Mouse (Mus musculus) forebrain, postnatal 0 days (tissue): Measurements from ENCODE around the gene Ankrd1. TPM values are rescaled to one million over a fixed set of nuclear protein-coding genes. Genes with fewer than 3 reads are reported as not detected.

Source experiments
- ATAC-seq: fragments of 200-750 bp; cut with Nextera tagmentation; 2 replicates; pipeline ENCODE4 v1.8.0; 2017; ENCODE audit warnings: mild to moderate bottlenecking, moderate library complexity
- DNase-seq: peaks from one replicate; pipeline ENCODE4 v3.0.0-alpha.2; 2015
- H3K27ac ChIP-seq: fragments of 300-500 bp; sonication (generic); 2 replicates; pipeline ENCODE4 v1.5.1; 2014; ENCODE audit warnings: low read depth, mild to moderate bottlenecking, antibody characterized with exemption, low read length, moderate library complexity, mixed read lengths
- H3K27me3 ChIP-seq: fragments of 300-500 bp; sonication (generic); 2 replicates; pipeline ENCODE4 v1.6.1; 2014; ENCODE audit warnings: mild to moderate bottlenecking, low read length, mixed read lengths; ENCODE audit not compliant: insufficient read depth
- H3K36me3 ChIP-seq: fragments of 300-500 bp; sonication (generic); 2 replicates; pipeline ENCODE4 v1.6.1; 2014; ENCODE audit warnings: mild to moderate bottlenecking, moderate library complexity; ENCODE audit not compliant: insufficient read depth
- H3K4me1 ChIP-seq: fragments of 300-500 bp; sonication (generic); 2 replicates; pipeline ENCODE4 v1.6.1; 2014; ENCODE audit warnings: antibody characterized with exemption; ENCODE audit not compliant: insufficient read depth
- H3K4me2 ChIP-seq: fragments of 300-500 bp; sonication (generic); 2 replicates; pipeline ENCODE4 v1.6.1; 2014; ENCODE audit warnings: low read depth, mild to moderate bottlenecking, moderate library complexity
- H3K4me3 ChIP-seq: fragments of 300-500 bp; sonication (generic); 2 replicates; pipeline ENCODE4 v1.5.1; 2014; ENCODE audit warnings: low read depth, low read length, mixed read lengths
- H3K9ac ChIP-seq: fragments of 300-500 bp; sonication (generic); 2 replicates; pipeline ENCODE4 v1.6.1; 2014; ENCODE audit warnings: mild to moderate bottlenecking
- H3K9me3 ChIP-seq: fragments of 300-500 bp; sonication (generic); 2 replicates; pipeline ENCODE4 v1.6.1; 2016; ENCODE audit warnings: low read length
- CTCF ChIP-seq: sonication (generic); IDR thresholded peaks from 2 replicates; pipeline ENCODE4 v1.5.1; 2016; ENCODE audit warnings: antibody characterized with exemption, control low read depth, low read depth
- WGBS: fragments of 180-500 bp; shearing (Covaris S2); extraction: QIAGEN DNeasy Blood & Tissue Kit; methylation state at CpG from one replicate; pipeline ENCODE4 v1.1.7; 2014; 5-methylcytosine and 5-hydroxymethylcytosine counted together
- polyA plus RNA-seq: library from polyadenylated mRNA; unstranded; fragments of >200 nt; fragmentation: Nextera tagmentation; extraction: Ambion mirVana; gene quantifications from 2 replicates; pipeline ENCODE4 v1.2.1, GENCODE M21; 2015
- total RNA-seq: library from RNA; depleted of rRNA; stranded (reverse); fragments of >200 nt; gene quantifications from 2 replicates; pipeline ENCODE4 v1.2.3, GENCODE M21; 2014; rRNA removed

The Ankrd1 gene
- total RNA-seq (0.08 and 0.29 TPM in 2 replicates), polyA plus RNA-seq (0.08 TPM in 1 of 2 replicates, not detected in the other)

DNA sequence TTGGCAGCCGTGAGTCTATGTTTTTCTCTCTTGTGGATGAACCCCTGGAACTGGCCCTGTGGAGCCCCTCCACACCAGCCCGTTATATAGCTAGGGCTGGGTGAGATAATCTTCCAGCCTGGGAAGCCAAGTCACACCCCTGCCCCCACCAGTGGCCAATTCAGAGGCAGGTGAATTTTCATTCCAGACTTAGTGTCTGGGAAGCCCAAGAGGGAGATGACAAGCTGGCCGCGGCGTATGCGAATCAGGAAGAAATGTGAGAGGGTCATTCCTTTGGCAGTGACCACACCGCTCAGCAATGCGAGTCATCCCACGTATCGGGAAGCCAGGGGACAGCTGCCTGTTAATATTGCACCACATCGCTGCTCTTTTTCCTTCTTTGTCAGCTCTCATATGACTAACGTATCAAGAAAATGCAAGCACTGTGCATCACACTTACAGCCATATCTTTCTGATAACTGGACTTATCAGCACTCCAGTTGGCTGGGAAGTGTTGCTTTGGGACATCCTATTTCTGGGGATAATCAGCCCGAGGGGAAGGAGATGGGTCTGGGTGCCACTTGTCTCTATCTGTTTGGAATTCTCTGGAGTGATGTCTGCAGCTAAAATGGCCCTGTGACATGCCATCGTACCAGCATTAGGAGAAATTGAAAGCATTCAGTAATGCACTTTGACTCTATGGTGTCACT lies at the start of gene Ankrd1:
Gene Ankrd1 (minus strand): TSS at position 317 of the 689 bp plus-strand sequence.
- H3K9me3 ChIP-seq, result no peaks in the 10 kb centered on the region
- no peak within 1 kb of the TSS for H3K9ac ChIP-seq
- no peak for TF ChIP-seq CTCF
- DNase-seq, result no peak
- no peaks in the 10 kb centered on the region for H3K27me3 ChIP-seq
- H3K36me3 ChIP-seq, result no peaks in the 10 kb centered on the region
- no peak within 1 kb of the TSS for H3K4me3 ChIP-seq
- no peak within 1 kb of the TSS for H3K27ac ChIP-seq
- no peak for ATAC-seq
- H3K4me1 ChIP-seq, result no peaks in the 10 kb centered on the region
- H3K4me2 ChIP-seq, result no peak within 1 kb of the TSS
- WGBS, result 90% methylated on average over 14 of the region's 14 CpGs

DNA sequence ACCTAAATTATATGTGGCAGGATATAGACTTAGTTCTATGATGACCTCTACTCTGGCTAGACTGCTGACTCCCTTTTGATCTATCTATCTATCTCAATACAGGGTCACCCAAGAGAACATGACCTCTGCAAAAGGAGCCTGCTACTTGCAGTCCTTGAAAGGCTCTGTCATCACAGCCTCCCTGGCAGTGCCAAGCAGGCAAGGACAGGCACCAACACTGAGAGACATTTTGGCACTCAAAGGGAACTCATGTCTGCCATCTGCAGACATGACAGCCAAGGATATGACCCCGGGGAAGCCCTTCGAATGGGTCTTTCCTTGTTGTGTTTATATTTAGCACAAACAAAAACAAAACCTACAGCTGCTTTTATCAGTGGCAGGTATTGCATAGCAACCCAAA lies 49.2 kb upstream of the Ankrd1 start:
- no peak overlapping the region for H3K27ac ChIP-seq
- no peak overlapping the region for H3K9ac ChIP-seq
- no peak overlapping the region for H3K4me3 ChIP-seq
- no peaks in the 10 kb centered on the region for H3K27me3 ChIP-seq
- no peak for TF ChIP-seq CTCF
- ATAC-seq (no peak), DNase-seq (no peak)
- 80% methylated on average over 2 of the region's 2 CpGs for WGBS
- H3K4me2 ChIP-seq, result no peak overlapping the region
- H3K36me3 ChIP-seq, result no peaks in the 10 kb centered on the region
- H3K9me3 ChIP-seq, result no peaks in the 10 kb centered on the region; the same call in 1 of the 2 replicates
- no peaks in the 10 kb centered on the region for H3K4me1 ChIP-seq

DNA sequence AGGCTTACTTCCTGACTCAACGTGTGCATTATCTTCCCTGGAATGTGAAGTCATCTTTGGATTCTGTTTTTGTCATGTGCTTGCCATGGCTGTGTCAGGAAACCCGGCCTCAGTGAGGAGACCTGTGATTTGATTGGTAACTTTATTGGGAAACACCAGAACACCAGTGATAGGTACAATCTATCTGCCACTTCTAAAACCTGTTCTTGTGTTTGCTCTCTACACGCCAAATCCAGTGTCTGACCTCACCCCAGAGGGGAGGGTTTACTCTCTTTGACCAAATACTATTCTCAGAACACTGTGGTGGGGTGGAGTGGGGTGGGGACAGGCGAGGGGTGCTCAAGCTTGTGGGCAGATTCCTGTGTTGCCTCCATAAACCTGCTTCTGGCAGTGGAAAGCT lies 48.2 kb upstream of the Ankrd1 start:
- Histone ChIP-seq H3K9ac (no peak overlapping the region), H3K4me2 (no peak overlapping the region), H3K4me3 (no peak overlapping the region), H3K27me3 (no peaks in the 10 kb centered on the region), H3K27ac (no peak overlapping the region), H3K9me3 (no peaks in the 10 kb centered on the region; the same call in 1 of the 2 replicates), H3K36me3 (no peaks in the 10 kb centered on the region), H3K4me1 (no peaks in the 10 kb centered on the region)
- no peak for TF ChIP-seq CTCF
- ATAC-seq (no peak), DNase-seq (no peak)
- 83% methylated on average over 4 of the region's 4 CpGs for WGBS

DNA sequence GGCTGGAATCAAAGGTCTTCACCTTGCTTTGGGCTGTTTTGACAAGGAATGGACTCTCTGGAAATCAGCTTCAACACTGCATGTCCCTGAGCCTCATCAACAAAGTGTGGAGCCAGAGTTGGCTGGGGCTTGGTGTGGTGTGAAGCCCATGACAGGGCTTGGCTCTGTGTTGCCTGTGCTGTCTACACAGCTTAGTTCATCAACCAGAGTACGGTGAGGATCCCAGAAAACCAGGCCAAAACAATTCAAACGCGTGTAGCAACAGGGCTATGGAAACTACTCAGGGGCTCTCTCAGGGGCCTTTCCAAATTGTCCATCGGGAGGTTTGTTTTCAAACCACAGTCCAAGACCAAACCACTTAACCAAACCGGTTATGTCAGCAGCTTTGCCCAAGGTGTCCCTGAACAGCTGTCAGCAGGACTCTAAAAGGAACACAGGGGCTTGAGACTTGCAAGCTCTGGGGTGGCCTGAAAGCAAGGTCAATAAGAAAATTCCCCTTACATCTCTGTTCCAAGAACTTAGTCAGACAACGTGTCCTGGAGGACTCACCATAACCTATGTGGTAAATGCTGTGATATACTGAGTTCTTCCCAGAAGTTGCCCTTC lies 47.5 kb upstream of the Ankrd1 start:
- Histone ChIP-seq H3K27ac (no peak overlapping the region), H3K4me1 (no peaks in the 10 kb centered on the region), H3K4me2 (no peak overlapping the region), H3K9ac (no peak overlapping the region), H3K27me3 (no peaks in the 10 kb centered on the region), H3K36me3 (no peaks in the 10 kb centered on the region), H3K4me3 (no peak overlapping the region), H3K9me3 (no peaks in the 10 kb centered on the region; the same call in 1 of the 2 replicates)
- 87% methylated on average over 6 of the region's 6 CpGs for WGBS
- ATAC-seq, result peak; percentile 42; the same call in 1 of the 2 replicates
- no peak for TF ChIP-seq CTCF
- DNase-seq, result no peak

DNA sequence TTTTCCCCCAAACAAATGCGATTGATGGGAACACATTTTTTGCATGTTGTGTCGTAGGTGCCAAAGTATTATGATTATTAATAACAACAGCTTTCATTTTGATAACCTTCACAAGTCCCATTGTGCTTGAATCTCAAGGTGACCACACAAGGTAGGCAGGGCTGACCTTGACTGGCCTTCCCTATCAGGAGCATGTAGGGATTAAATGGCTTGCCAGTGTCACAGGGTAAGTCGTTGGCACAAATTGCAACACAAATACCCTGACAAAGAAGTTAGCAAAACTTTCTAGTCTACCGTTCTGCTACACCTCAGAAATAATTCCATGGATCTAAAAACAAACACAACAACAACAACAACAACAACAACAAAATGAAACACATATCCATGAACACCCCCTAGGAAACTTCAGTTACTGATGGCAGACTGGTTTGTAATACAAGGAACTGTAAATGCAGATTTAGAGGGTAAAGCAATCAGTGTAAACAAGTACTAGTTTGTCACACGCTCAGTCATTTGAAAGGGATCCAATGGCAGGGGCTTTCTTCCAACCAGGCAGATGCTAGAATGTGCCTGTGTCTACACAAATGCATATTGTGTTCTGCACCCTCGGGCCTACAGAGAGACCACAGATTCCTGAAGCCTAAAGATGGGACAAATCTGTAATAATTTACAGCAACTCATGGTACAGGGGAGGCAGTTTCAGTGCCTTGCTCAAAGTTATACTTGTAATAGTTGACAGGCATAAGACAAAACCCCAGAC lies 46.7 kb upstream of the Ankrd1 start:
- Histone ChIP-seq H3K9me3 (no peaks in the 10 kb centered on the region; the same call in 1 of the 2 replicates), H3K4me3 (no peak overlapping the region), H3K4me2 (no peak overlapping the region), H3K27me3 (no peaks in the 10 kb centered on the region), H3K27ac (no peak overlapping the region), H3K4me1 (no peaks in the 10 kb centered on the region), H3K9ac (no peak overlapping the region), H3K36me3 (no peaks in the 10 kb centered on the region)
- 73% methylated on average over 6 of the region's 6 CpGs for WGBS
- no peak for TF ChIP-seq CTCF
- DNase-seq (peak; percentile 28), ATAC-seq (no peak)

DNA sequence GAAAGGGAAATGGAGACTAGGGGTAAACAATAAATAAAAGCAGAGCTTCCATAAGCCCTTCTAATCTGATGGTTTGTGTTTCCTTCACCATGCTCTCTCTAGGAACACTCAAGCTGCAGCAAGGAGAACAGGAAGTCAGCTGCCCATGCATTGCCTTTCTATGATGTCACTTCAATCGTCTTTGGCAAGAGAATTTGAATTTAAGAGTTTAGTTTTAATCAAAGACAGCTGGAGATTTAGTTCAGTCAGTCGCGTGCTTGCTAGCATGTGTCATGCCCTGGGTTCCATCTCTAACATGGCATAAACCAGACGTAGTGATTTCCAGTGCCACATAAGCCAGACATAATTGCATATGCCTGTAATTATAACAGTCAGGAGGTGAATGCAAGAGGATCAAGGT lies 45.5 kb upstream of the Ankrd1 start:
- H3K9me3 ChIP-seq, result no peaks in the 10 kb centered on the region
- no peak for DNase-seq
- WGBS, result 67% methylated on average over 4 of the region's 4 CpGs

More for the DNA sequence above, 45.5 kb upstream of the Ankrd1 start:
- ATAC-seq, result no peak
- H3K4me3 ChIP-seq, result no peak overlapping the region
- no peaks in the 10 kb centered on the region for H3K36me3 ChIP-seq
- H3K27ac ChIP-seq, result no peak overlapping the region
- no peak overlapping the region for H3K4me2 ChIP-seq
- H3K4me1 ChIP-seq, result no peaks in the 10 kb centered on the region
- TF ChIP-seq CTCF, result no peak
- H3K9ac ChIP-seq, result no peak overlapping the region
- H3K27me3 ChIP-seq, result no peaks in the 10 kb centered on the region
